Mouse (Mus musculus) spleen, postnatal 14 days (tissue): ENCODE measurements around the gene Rbm33.

Experiments
- DNase-seq, 2 experiments: peaks; one replicate each; pipeline ENCODE4 v3.0.0; 2021 to 2022; ENCODE audit warnings: low spot score in 2 of 2

The Rbm33 gene

GRCm38 (mm10) chr5:28316722-28317245 is at the start of gene Rbm33:
TSS of gene Rbm33 (plus strand) at chr5:28317121.
- peak; percentile 71 to 80 for DNase-seq

GRCm38 (mm10) chr5:28267576-28267975 is 49.3 kb upstream of the Rbm33 start:
- DNase-seq, result no peak

GRCm38 (mm10) chr5:28269469-28269991 is 47.4 kb upstream of the Rbm33 start:
- peak in 1 of 2 experiments; percentile 1 for DNase-seq

GRCm38 (mm10) chr5:28272836-28273235 is 44.1 kb upstream of the Rbm33 start:
- no peak for DNase-seq

GRCm38 (mm10) chr5:28277279-28277678 is 39.6 kb upstream of the Rbm33 start:
- no peak for DNase-seq

- DNase-seq, result no peak
Observed at GRCm38 (mm10) chr5:28289111-28289510, 27.8 kb upstream of the Rbm33 start.

- no peak for DNase-seq
Observed at GRCm38 (mm10) chr5:28290630-28291029, 26.3 kb upstream of the Rbm33 start.

GRCm38 (mm10) chr5:28291118-28291850 is 25.6 kb upstream of the Rbm33 start:
- DNase-seq, result no peak

- no peak for DNase-seq
Observed at GRCm38 (mm10) chr5:28292281-28292680, 24.6 kb upstream of the Rbm33 start.

GRCm38 (mm10) chr5:28293990-28294389 is 22.9 kb upstream of the Rbm33 start:
- peak; percentile 71 to 84 for DNase-seq

GRCm38 (mm10) chr5:28298161-28298560 is 18.8 kb upstream of the Rbm33 start:
- DNase-seq, result no peak

- DNase-seq, result no peak
Observed at GRCm38 (mm10) chr5:28298693-28299092, 18.2 kb upstream of the Rbm33 start.

GRCm38 (mm10) chr5:28299346-28299745 is 17.6 kb upstream of the Rbm33 start:
- no peak for DNase-seq

GRCm38 (mm10) chr5:28302671-28303070 is 14.2 kb upstream of the Rbm33 start:
- DNase-seq, result no peak

- DNase-seq, result no peak
Observed at GRCm38 (mm10) chr5:28304551-28304950, 12.4 kb upstream of the Rbm33 start.

- DNase-seq, result no peak
Observed at GRCm38 (mm10) chr5:28315526-28315925, 1.4 kb upstream of the Rbm33 start.

GRCm38 (mm10) chr5:28316151-28316721 is 685 bp upstream of the Rbm33 start:
- DNase-seq, result no peak

GRCm38 (mm10) chr5:28317253-28317916 is 464 bp downstream of the Rbm33 start:
- no peak for DNase-seq

GRCm38 (mm10) chr5:28317917-28318267 is 971 bp downstream of the Rbm33 start:
- DNase-seq, result no peak

GRCm38 (mm10) chr5:28318671-28319070 is 1.8 kb downstream of the Rbm33 start:
- no peak for DNase-seq

- DNase-seq, result no peak
Observed at GRCm38 (mm10) chr5:28321769-28322168, 4.8 kb downstream of the Rbm33 start.

- no peak for DNase-seq
Observed at GRCm38 (mm10) chr5:28322189-28322588, 5.3 kb downstream of the Rbm33 start.

GRCm38 (mm10) chr5:28323822-28324221 is 6.9 kb downstream of the Rbm33 start:
- DNase-seq, result no peak
